Mouse (Mus musculus): ENCODE measurements around the gene Tnfsf15. TPM values are rescaled to one million over a fixed set of nuclear protein-coding genes. Genes with fewer than 3 reads are reported as not detected.
A peak's percentile ranks its signal among the peaks of the same experiment; 100 is the strongest.

The Tnfsf15 gene
- total RNA-seq, 2 experiments from 2014 or later: not detected

- DNase-seq: no peak
Measured at GRCm38 (mm10) chr4:63742101-63742500, 2.8 kb downstream of the Tnfsf15 start.

GRCm38 (mm10) chr4:63740761-63741160 is 4.2 kb downstream of the Tnfsf15 start:
- no peak for DNase-seq

GRCm38 (mm10) chr4:63740001-63740400 is 4.9 kb downstream of the Tnfsf15 start:
- DNase-seq: no peak

- DNase-seq: peak; percentile 13 to 18
Measured at GRCm38 (mm10) chr4:63739524-63739923, 5.4 kb downstream of the Tnfsf15 start.

GRCm38 (mm10) chr4:63738364-63738997 is 6.4 kb downstream of the Tnfsf15 start:
- DNase-seq: no peak

- DNase-seq: no peak
Measured at GRCm38 (mm10) chr4:63731299-63731698, 13.6 kb downstream of the Tnfsf15 start.

GRCm38 (mm10) chr4:63726727-63727126 is 18.2 kb downstream of the Tnfsf15 start:
- no peak for DNase-seq

- DNase-seq: no peak
Measured at GRCm38 (mm10) chr4:63725981-63726380, 18.9 kb downstream of the Tnfsf15 start.

GRCm38 (mm10) chr4:63717922-63718643 is 26.8 kb downstream of the Tnfsf15 start:
- DNase-seq: no peak

- DNase-seq: no peak
Measured at GRCm38 (mm10) chr4:63711886-63712285, 33.0 kb downstream of the Tnfsf15 start.

- no peak for DNase-seq
Measured at GRCm38 (mm10) chr4:63710431-63711220, 34.3 kb downstream of the Tnfsf15 start.

- DNase-seq: no peak
Measured at GRCm38 (mm10) chr4:63706279-63706971, 38.5 kb downstream of the Tnfsf15 start.

GRCm38 (mm10) chr4:63704232-63704631 is 40.7 kb downstream of the Tnfsf15 start:
- no peak for DNase-seq

- DNase-seq: no peak
Measured at GRCm38 (mm10) chr4:63703686-63704085, 41.2 kb downstream of the Tnfsf15 start.

GRCm38 (mm10) chr4:63702006-63702704 is 42.8 kb downstream of the Tnfsf15 start:
- no peak for DNase-seq

GRCm38 (mm10) chr4:63699749-63700148 is 45.2 kb downstream of the Tnfsf15 start:
- no peak for DNase-seq

GRCm38 (mm10) chr4:63696921-63697320 is 48.0 kb downstream of the Tnfsf15 start:
- DNase-seq: no peak

GRCm38 (mm10) chr4:63692351-63692750 is 52.6 kb downstream of the Tnfsf15 start:
- DNase-seq: no peak

GRCm38 (mm10) chr4:63687429-63687828 is 57.5 kb downstream of the Tnfsf15 start:
- DNase-seq: no peak

GRCm38 (mm10) chr4:63686157-63686556 is 58.8 kb downstream of the Tnfsf15 start:
- DNase-seq: no peak

- DNase-seq: no peak
Measured at GRCm38 (mm10) chr4:63685253-63685525, 59.7 kb downstream of the Tnfsf15 start.
